ENCODE assay signal across 21 mouse cellular contexts in genomic region chr10:10309877-10310426, GRCm38 (mm10).
"Had no signal": no experiment of that assay in that cellular context is flagged by ENCODE, and none has a peak within 500 bp of the region (broad histone marks: within the 10 kb centered on the region; RNA-seq: fewer than 3 reads in every experiment).

No protein-coding gene starts in this region.

- H3K27ac ChIP-seq: hindbrain, embryonic 13.5 days; intestine, embryonic 15.5 days; layer of hippocampus, adult 2 months; limb, embryonic 10.5 days; limb, embryonic 13.5 days; liver, embryonic 12.5 days; liver, embryonic 15.5 days; lung, embryonic 15.5 days; neural tube, embryonic 12.5 days; stomach, embryonic 15.5 days had no signal

- DNase-seq: layer of hippocampus, adult 9-11 months; liver; lung, postnatal 10 days; lung, postnatal 4 days; midbrain, embryonic 14.5 days; retina, postnatal 1 day; right cerebral cortex, postnatal 25 days; spleen, adult 18-20 months; thymus, postnatal 25 days had no signal

- H3K27me3 ChIP-seq: hindbrain, embryonic 13.5 days; intestine, embryonic 15.5 days; limb, embryonic 13.5 days; liver, embryonic 12.5 days; liver, embryonic 15.5 days; lung, embryonic 15.5 days; neural tube, embryonic 12.5 days; stomach, embryonic 15.5 days had no signal

- H3K9ac ChIP-seq: hindbrain, embryonic 13.5 days; intestine, embryonic 15.5 days; limb, embryonic 13.5 days; liver, embryonic 12.5 days; liver, embryonic 15.5 days; lung, embryonic 15.5 days; neural tube, embryonic 12.5 days; stomach, embryonic 15.5 days had no signal

- H3K9me3 ChIP-seq: hindbrain, embryonic 13.5 days; intestine, embryonic 15.5 days; limb, embryonic 10.5 days; limb, embryonic 13.5 days; liver, embryonic 12.5 days; liver, embryonic 15.5 days; lung, embryonic 15.5 days; neural tube, embryonic 12.5 days; stomach, embryonic 15.5 days had no signal

- H3K36me3 ChIP-seq: hindbrain, embryonic 13.5 days; intestine, embryonic 15.5 days; limb, embryonic 10.5 days; limb, embryonic 13.5 days; liver, embryonic 12.5 days; liver, embryonic 15.5 days; lung, embryonic 15.5 days; neural tube, embryonic 12.5 days; stomach, embryonic 15.5 days had no signal

- H3K4me3 ChIP-seq: hindbrain, embryonic 13.5 days; intestine, embryonic 15.5 days; layer of hippocampus, adult 2 months; limb, embryonic 10.5 days; limb, embryonic 13.5 days; liver, embryonic 12.5 days; liver, embryonic 15.5 days; lung, embryonic 15.5 days; neural tube, embryonic 12.5 days; stomach, embryonic 15.5 days had no signal

- ATAC-seq: hindbrain, embryonic 16.5 days; liver, embryonic 12.5 days had no signal

- H3K4me1 ChIP-seq: hindbrain, embryonic 13.5 days; intestine, embryonic 15.5 days; limb, embryonic 10.5 days; liver, embryonic 12.5 days; liver, embryonic 15.5 days; lung, embryonic 15.5 days; neural tube, embryonic 12.5 days; stomach, embryonic 15.5 days had no signal

- H3K4me2 ChIP-seq: hindbrain, embryonic 13.5 days; intestine, embryonic 15.5 days; limb, embryonic 13.5 days; liver, embryonic 12.5 days; liver, embryonic 15.5 days; lung, embryonic 15.5 days; midbrain, embryonic 11.5 days; neural tube, embryonic 12.5 days; stomach, embryonic 15.5 days had no signal
